Mouse (Mus musculus) left cerebral cortex, adult 18-20 months (tissue): Measurements from ENCODE around the gene Fbxw21. TPM values are rescaled to one million over a fixed set of nuclear protein-coding genes. Genes with fewer than 3 reads are reported as not detected.

ENCODE experiments used
- DNase-seq, 2 experiments: peaks; one replicate each; pipeline ENCODE4 v3.0.0; 2021 to 2022; ENCODE audit warnings: low spot score in 2 of 2, mixed read lengths in 1 of 2
- total RNA-seq, 2 experiments: library from RNA; stranded (reverse); gene quantifications; 2 replicates each; pipeline ENCODE4 v1.2.3; 2021

Gene Fbxw21
- total RNA-seq, 2 experiments from 2014 or later: not detected

DNA sequence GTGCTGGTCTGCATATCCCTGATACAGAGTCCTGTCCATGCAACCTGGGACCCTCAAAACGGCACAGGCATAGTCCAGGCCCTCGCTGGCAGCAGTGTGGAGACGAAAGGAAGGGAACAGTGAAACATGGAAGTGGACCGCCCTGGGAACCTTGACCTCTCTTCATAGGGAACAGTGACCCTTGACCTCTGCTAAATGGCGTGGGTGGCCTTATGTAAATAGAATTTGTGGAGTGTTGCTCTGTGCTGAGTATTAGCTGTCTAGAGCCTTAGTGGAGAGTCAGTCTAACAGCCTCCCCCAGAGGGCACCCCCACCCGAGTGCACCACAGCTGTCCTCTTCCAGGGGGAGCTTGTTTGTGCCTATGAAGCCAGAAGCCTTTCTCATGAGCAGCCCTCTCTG, 69.0 kb downstream of the Fbxw21 start:
- DNase-seq: no peak

DNA sequence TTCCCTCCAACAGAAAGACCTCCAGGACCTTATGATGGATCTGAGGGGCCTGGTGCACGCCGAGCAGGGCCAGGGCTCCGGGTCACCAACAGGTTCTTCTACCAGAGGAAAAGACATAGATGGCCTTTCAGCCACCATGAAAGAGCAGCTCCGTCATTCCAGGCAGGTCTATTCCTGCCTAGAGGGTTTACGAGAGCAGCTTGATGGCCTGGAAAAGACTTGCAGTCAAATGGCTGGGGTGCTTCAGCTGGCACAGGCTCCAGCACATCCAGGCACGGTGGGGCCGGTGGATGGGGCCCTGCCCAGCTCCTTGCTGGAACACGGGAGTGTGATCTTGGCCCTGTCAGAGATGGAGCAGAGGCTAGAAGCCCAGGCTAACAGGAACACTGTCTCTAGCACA, 70.0 kb downstream of the Fbxw21 start:
- no peak for DNase-seq

DNA sequence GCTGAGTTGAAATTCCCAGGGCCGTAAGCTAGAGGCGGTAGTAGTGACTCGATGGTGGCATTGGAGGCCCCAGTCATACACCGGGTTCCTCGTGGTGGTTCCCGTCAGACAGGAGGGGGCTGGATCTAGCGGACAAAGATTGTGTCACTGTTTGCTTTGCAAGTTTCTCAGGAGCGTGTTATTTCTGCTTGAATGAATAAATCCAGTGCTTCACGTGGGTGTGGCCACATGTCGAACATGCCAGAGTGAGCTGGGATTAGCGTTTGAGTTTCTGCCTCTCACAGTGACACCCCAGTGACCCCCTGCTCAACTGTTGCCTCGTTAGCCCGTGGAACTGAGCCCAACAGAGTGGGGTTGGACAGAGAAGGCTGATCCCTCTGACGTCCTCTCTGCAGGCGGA, 71.4 kb downstream of the Fbxw21 start:
- no peak for DNase-seq

Other genes starting within 250 kb of the Fbxw21 start
- not detected for gene Tmem89, start 247.4 kb downstream of the Fbxw21 start, total RNA-seq
- gene Uqcrc1, start 225.4 kb downstream of the Fbxw21 start, total RNA-seq: 100 to 1,000 TPM; 382 to 415 TPM
- 1 to 10 TPM; 3.1 to 3.4 TPM for gene Col7a1, start 208.5 kb downstream of the Fbxw21 start, total RNA-seq
- not detected for gene Ucn2, start 176.0 kb downstream of the Fbxw21 start, total RNA-seq
- gene Pfkfb4, start 170.3 kb downstream of the Fbxw21 start, total RNA-seq: 10 to 100 TPM; 14.6 to 17.2 TPM
- 10 to 100 TPM; 72.8 to 82.3 TPM for gene Shisa5, start 123.5 kb downstream of the Fbxw21 start, total RNA-seq
- 10 to 100 TPM; 13.4 to 13.7 TPM for gene Trex1, start 102.3 kb downstream of the Fbxw21 start, total RNA-seq
- 10 to 100 TPM; 25.3 to 29.7 TPM for gene Atrip, start 87.9 kb downstream of the Fbxw21 start, total RNA-seq
- gene Ccdc51, start 79.5 kb downstream of the Fbxw21 start, total RNA-seq: 1 to 10 TPM; 8.1 to 8.7 TPM
- gene Tma7, start 79.5 kb downstream of the Fbxw21 start, total RNA-seq: 100 to 1,000 TPM; 308 to 319 TPM
- gene Plxnb1, start 66.7 kb downstream of the Fbxw21 start, total RNA-seq: 10 to 100 TPM; 57.1 to 58.4 TPM
- gene Fbxw13, start 33.9 kb upstream of the Fbxw21 start, total RNA-seq: not detected
- not detected for gene Fbxw20, start 72.7 kb upstream of the Fbxw21 start, total RNA-seq
- gene Fbxw14, start 125.6 kb upstream of the Fbxw21 start, total RNA-seq: not detected
- gene Fbxw28, start 177.6 kb upstream of the Fbxw21 start, total RNA-seq: not detected
- not detected for gene Fbxw22, start 242.3 kb upstream of the Fbxw21 start, total RNA-seq